Comparison of ENCODE assay signal across 19 mouse cellular contexts in the genomic region with DNA sequence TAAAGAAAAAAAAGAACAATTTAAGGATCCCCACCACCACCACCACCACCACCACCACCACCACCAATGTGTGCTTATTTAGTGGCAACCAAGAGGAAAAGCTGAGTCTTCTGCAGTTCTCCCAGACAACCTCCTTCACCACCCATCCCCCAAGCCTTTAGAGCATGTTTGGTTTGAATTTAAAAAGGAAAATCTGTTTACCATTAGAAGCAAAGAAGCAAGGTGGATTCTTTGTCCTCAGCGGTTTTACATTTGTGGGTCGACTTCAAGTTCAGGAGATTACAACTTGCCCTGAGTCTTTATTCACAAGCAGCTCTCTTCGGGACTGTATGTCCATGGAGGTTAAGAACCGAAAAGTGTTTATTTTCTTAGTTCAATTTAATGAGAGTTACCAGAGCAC. TPM values are rescaled to one million over a fixed set of nuclear protein-coding genes. Genes with fewer than 3 reads are reported as not detected.
DNase-seq lines count a peak whose midpoint lies in the region; ATAC-seq and TF ChIP-seq lines count a peak whose summit lies in the region.
"Had no signal": no experiment of that assay in that cellular context is flagged by ENCODE, and none has a peak within 500 bp of the region (broad histone marks: within the 10 kb centered on the region; RNA-seq: fewer than 3 reads in every experiment).

No protein-coding gene starts in this region.

- peak overlapping the region; percentile 61; the same call in 1 of the 2 replicates for H3K4me2 ChIP-seq in forebrain, postnatal 0 days (ENCODE audit: low read depth)
- no peak overlapping the region for H3K4me2 ChIP-seq in forebrain, embryonic 12.5 days
- no peak overlapping the region for H3K4me2 ChIP-seq in embryonic facial prominence, embryonic 11.5 days (ENCODE audit: low read depth, low read length)
- peak overlapping the region; percentile 56 for H3K4me2 ChIP-seq in hindbrain, embryonic 14.5 days (replicated peaks)
- H3K4me2 ChIP-seq in midbrain, embryonic 16.5 days (ENCODE audit: low read length) = peak overlapping the region; percentile 43
- H3K4me2 ChIP-seq: limb, embryonic 15.5 days; stomach, embryonic 15.5 days had no signal

- H3K27ac ChIP-seq in forebrain, postnatal 0 days (ENCODE audit: low read depth, low read length) = no peak overlapping the region
- H3K27ac ChIP-seq in forebrain, embryonic 12.5 days = no peak overlapping the region
- no peak overlapping the region for H3K27ac ChIP-seq in embryonic facial prominence, embryonic 11.5 days (replicated peaks; ENCODE audit: low read depth, low read length)
- peak overlapping the region; percentile 97 for H3K27ac ChIP-seq in hindbrain, embryonic 14.5 days
- H3K27ac ChIP-seq in midbrain, embryonic 16.5 days (ENCODE audit: low read length) = peak overlapping the region; percentile 61
- no peak overlapping the region for H3K27ac ChIP-seq in layer of hippocampus, adult 2 months
- H3K27ac ChIP-seq: heart, adult 2 months; limb, embryonic 15.5 days; stomach, embryonic 15.5 days had no signal

- H3K4me3 ChIP-seq in forebrain, postnatal 0 days (ENCODE audit: low read depth, low read length) = no peak overlapping the region
- H3K4me3 ChIP-seq in forebrain, embryonic 12.5 days (replicated peaks) = no peak overlapping the region
- H3K4me3 ChIP-seq in embryonic facial prominence, embryonic 11.5 days (ENCODE audit: low read depth, low read length) = no peak overlapping the region
- 0 out of 2 replicates have a peak overlapping the region, but pooled peaks have one; percentile 4 for H3K4me3 ChIP-seq in hindbrain, embryonic 14.5 days (replicated peaks; ENCODE audit: low read length)
- H3K4me3 ChIP-seq in midbrain, embryonic 16.5 days (ENCODE audit: low read depth, low read length) = peak overlapping the region; percentile 3; the same call in 1 of the 2 replicates
- H3K4me3 ChIP-seq in layer of hippocampus, adult 2 months = no peak overlapping the region
- H3K4me3 ChIP-seq: heart, adult 2 months; megakaryocyte, embryonic 14.5 days; myocyte; stomach, embryonic 15.5 days had no signal

- 41% methylated on average over 4 of the region's 4 CpGs for WGBS in forebrain, postnatal 0 days
- WGBS in forebrain, embryonic 12.5 days = 23% methylated on average over 4 of the region's 4 CpGs
- 10% methylated on average over 4 of the region's 4 CpGs for WGBS in embryonic facial prominence, embryonic 11.5 days
- WGBS in hindbrain, embryonic 14.5 days = 32% methylated on average over 4 of the region's 4 CpGs
- 29% methylated on average over 4 of the region's 4 CpGs for WGBS in midbrain, embryonic 16.5 days

- H3K27me3 ChIP-seq in forebrain, postnatal 0 days (ENCODE audit: insufficient read depth, low read length) = no peaks in the 10 kb centered on the region
- H3K27me3 ChIP-seq in forebrain, embryonic 12.5 days = no peaks in the 10 kb centered on the region
- no peaks in the 10 kb centered on the region for H3K27me3 ChIP-seq in embryonic facial prominence, embryonic 11.5 days (ENCODE audit: control insufficient read depth, insufficient read depth, low read length)
- H3K27me3 ChIP-seq in hindbrain, embryonic 14.5 days (ENCODE audit: control insufficient read depth, insufficient read depth, low read length) = 0 out of 2 replicates have a peak, but pooled peaks cover 3% of the 10 kb centered on the region
- H3K27me3 ChIP-seq in midbrain, embryonic 16.5 days (ENCODE audit: control insufficient read depth, insufficient read depth, low read depth, low read length) = no peaks in the 10 kb centered on the region

- no peak overlapping the region for H3K9ac ChIP-seq in forebrain, postnatal 0 days
- H3K9ac ChIP-seq in forebrain, embryonic 12.5 days = no peak overlapping the region
- H3K9ac ChIP-seq in embryonic facial prominence, embryonic 11.5 days (replicated peaks; ENCODE audit: low read length) = no peak overlapping the region
- no peak overlapping the region; the same call in 1 of the 2 replicates for H3K9ac ChIP-seq in hindbrain, embryonic 14.5 days
- H3K9ac ChIP-seq in midbrain, embryonic 16.5 days (ENCODE audit: low read depth, low read length) = no peak overlapping the region
- H3K9ac ChIP-seq: limb, embryonic 15.5 days; stomach, embryonic 15.5 days had no signal

- H3K9me3 ChIP-seq in forebrain, postnatal 0 days (ENCODE audit: low read length) = no peaks in the 10 kb centered on the region
- H3K9me3 ChIP-seq in forebrain, embryonic 12.5 days = no peaks in the 10 kb centered on the region
- H3K9me3 ChIP-seq in embryonic facial prominence, embryonic 11.5 days (replicated peaks; ENCODE audit: control insufficient read depth, low read length) = no peaks in the 10 kb centered on the region
- H3K9me3 ChIP-seq in hindbrain, embryonic 14.5 days (ENCODE audit: control insufficient read depth, low read length) = no peaks in the 10 kb centered on the region
- no peaks in the 10 kb centered on the region for H3K9me3 ChIP-seq in midbrain, embryonic 16.5 days (replicated peaks; ENCODE audit: control insufficient read depth, low read length, poor library complexity, severe bottlenecking)
- H3K9me3 ChIP-seq: limb, embryonic 15.5 days; stomach, embryonic 15.5 days had no signal

- no peaks in the 10 kb centered on the region for H3K36me3 ChIP-seq in forebrain, postnatal 0 days (ENCODE audit: insufficient read depth)
- H3K36me3 ChIP-seq in forebrain, embryonic 12.5 days (replicated peaks) = no peaks in the 10 kb centered on the region
- no peaks in the 10 kb centered on the region for H3K36me3 ChIP-seq in embryonic facial prominence, embryonic 11.5 days (replicated peaks; ENCODE audit: control insufficient read depth, insufficient read depth, low read depth, low read length)
- no peaks in the 10 kb centered on the region for H3K36me3 ChIP-seq in hindbrain, embryonic 14.5 days (replicated peaks; ENCODE audit: control insufficient read depth, insufficient read depth)
- H3K36me3 ChIP-seq in midbrain, embryonic 16.5 days (ENCODE audit: control insufficient read depth, insufficient read depth, low read length) = no peaks in the 10 kb centered on the region
- H3K36me3 ChIP-seq: limb, embryonic 15.5 days; stomach, embryonic 15.5 days had no signal

- no peak for DNase-seq in forebrain, postnatal 0 days
- peak; percentile 75 for DNase-seq in embryonic facial prominence, embryonic 11.5 days (ENCODE audit: low spot score)
- no peak for DNase-seq in hindbrain, embryonic 14.5 days (ENCODE audit: low spot score)
- DNase-seq in layer of hippocampus, adult 2 months (ENCODE audit: low spot score in 2 of 2) = no peak
- no peak for DNase-seq in adipocyte (ENCODE audit: low spot score)
- DNase-seq: adrenal gland, postnatal 14 days; cerebellum, adult 2 months; heart, adult 2 months; kidney, adult 8-10 months; kidney, postnatal 25 days; lung, postnatal 14 days; spleen, adult 18-20 months; thymus, adult 2 months had no signal

- no peak for ATAC-seq in forebrain, postnatal 0 days
- no peak for ATAC-seq in forebrain, embryonic 12.5 days (ENCODE audit: low FRiP score)
- no peak for ATAC-seq in embryonic facial prominence, embryonic 11.5 days (replicated peaks; ENCODE audit: insufficient number of reproducible peaks, low FRiP score, low TSS enrichment, low read depth)
- ATAC-seq in hindbrain, embryonic 14.5 days (ENCODE audit: low FRiP score) = no peak
- ATAC-seq in midbrain, embryonic 16.5 days = no peak

- no peak for TF ChIP-seq CTCF in forebrain, postnatal 0 days (IDR thresholded peaks at IDR 0.05; ENCODE audit: low read depth)
- TF ChIP-seq CTCF in layer of hippocampus, adult 2 months (conservative IDR thresholded peaks at IDR 0.05) = no peak

- H3K4me1 ChIP-seq in forebrain, postnatal 0 days (ENCODE audit: insufficient read depth) = peaks cover 29% of the 10 kb centered on the region
- peaks cover 55% of the 10 kb centered on the region for H3K4me1 ChIP-seq in forebrain, embryonic 12.5 days
- H3K4me1 ChIP-seq in embryonic facial prominence, embryonic 11.5 days (ENCODE audit: control insufficient read depth, insufficient read depth, low read length) = no peaks in the 10 kb centered on the region
- H3K4me1 ChIP-seq in hindbrain, embryonic 14.5 days (replicated peaks; ENCODE audit: control insufficient read depth, insufficient read depth, low read length) = peaks cover 42% of the 10 kb centered on the region
- H3K4me1 ChIP-seq in midbrain, embryonic 16.5 days (ENCODE audit: control insufficient read depth, insufficient read depth, low read length) = peaks cover 36% of the 10 kb centered on the region
- H3K4me1 ChIP-seq: limb, embryonic 15.5 days; stomach, embryonic 15.5 days had no signal

RNA-seq across cellular contexts. Expression of gene Chn1, which starts 1.8 kb away (rescaled TPM):
- 136 and 157 TPM in 2 replicates for total RNA-seq in forebrain, postnatal 0 days (2014; rRNA removed)
- polyA plus RNA-seq in forebrain, postnatal 0 days (2015; fragmentation: Nextera tagmentation; extraction: Ambion mirVana) = 85.5 and 102 TPM in 2 replicates
- polyA plus RNA-seq in forebrain, embryonic 12.5 days (2016; fragmentation: Nextera tagmentation; extraction: Ambion mirVana) = 62.3 and 66.0 TPM in 2 replicates
- polyA plus RNA-seq in embryonic facial prominence, embryonic 11.5 days (2014; fragmentation: Nextera tagmentation; extraction: Ambion mirVana) = 50.4 and 61.1 TPM in 2 replicates
- 113 and 118 TPM in 2 replicates for polyA plus RNA-seq in hindbrain, embryonic 14.5 days (2014; fragmentation: Nextera tagmentation; extraction: Ambion mirVana)
- 84.1 and 87.2 TPM in 2 replicates for polyA plus RNA-seq in midbrain, embryonic 16.5 days (2015; fragmentation: Nextera tagmentation; extraction: Ambion mirVana)
- total RNA-seq in layer of hippocampus, adult 2 months (2021) = 1,000 to 10,000 TPM; 1,742 to 1,751 TPM

Comparison
In these comparisons a context has a peak if more than half of its experiments do, and no peak if none do; other contexts are left out.
1. H3K4me2 ChIP-seq: peak in forebrain, postnatal 0 days (single experiment), hindbrain, embryonic 14.5 days (single experiment) and midbrain, embryonic 16.5 days (single experiment); none in forebrain, embryonic 12.5 days (single experiment) and embryonic facial prominence, embryonic 11.5 days (single experiment).
2. H3K27ac ChIP-seq: peak in hindbrain, embryonic 14.5 days (single experiment) and midbrain, embryonic 16.5 days (single experiment); none in forebrain, postnatal 0 days (single experiment), forebrain, embryonic 12.5 days (single experiment), embryonic facial prominence, embryonic 11.5 days (single experiment) and layer of hippocampus, adult 2 months (single experiment).
3. H3K4me3 ChIP-seq: peak in hindbrain, embryonic 14.5 days (single experiment) and midbrain, embryonic 16.5 days (single experiment); none in forebrain, postnatal 0 days (single experiment), forebrain, embryonic 12.5 days (single experiment), embryonic facial prominence, embryonic 11.5 days (single experiment) and layer of hippocampus, adult 2 months (single experiment).